Mouse (Mus musculus): ENCODE data around the gene Dnaaf1.

Dnaaf1 gene

GRCm38 (mm10) chr8:119571135-119571534 lies 3.9 kb upstream of the Dnaaf1 start:
- DNase-seq (ENCODE audit: low read depth, low spot score), result no peak

- DNase-seq (ENCODE audit: low read depth, low spot score), result no peak
Observed at GRCm38 (mm10) chr8:119572411-119572810, 2.6 kb upstream of the Dnaaf1 start.

- no peak for DNase-seq (ENCODE audit: low read depth, low spot score)
Observed at GRCm38 (mm10) chr8:119575366-119575726, 311 bp downstream of the Dnaaf1 start.

GRCm38 (mm10) chr8:119579096-119579495 lies 4.1 kb downstream of the Dnaaf1 start:
- no peak for DNase-seq (ENCODE audit: low read depth, low spot score)

GRCm38 (mm10) chr8:119580441-119581161 lies 5.6 kb downstream of the Dnaaf1 start:
- DNase-seq (ENCODE audit: low read depth, low spot score), result no peak

GRCm38 (mm10) chr8:119585901-119586300 lies 10.9 kb downstream of the Dnaaf1 start:
- DNase-seq (ENCODE audit: low read depth, low spot score), result peak; percentile 84

- DNase-seq (ENCODE audit: low read depth, low spot score), result no peak
Observed at GRCm38 (mm10) chr8:119588321-119588720, 13.3 kb downstream of the Dnaaf1 start.

GRCm38 (mm10) chr8:119588844-119589243 lies 13.8 kb downstream of the Dnaaf1 start:
- no peak for DNase-seq (ENCODE audit: low read depth, low spot score)

GRCm38 (mm10) chr8:119590348-119590747 lies 15.3 kb downstream of the Dnaaf1 start:
- no peak for DNase-seq (ENCODE audit: low read depth, low spot score)

GRCm38 (mm10) chr8:119591456-119591855 lies 16.4 kb downstream of the Dnaaf1 start:
- DNase-seq (ENCODE audit: low read depth, low spot score), result no peak

- no peak for DNase-seq (ENCODE audit: low read depth, low spot score)
Observed at GRCm38 (mm10) chr8:119603771-119604170, 28.7 kb downstream of the Dnaaf1 start.

GRCm38 (mm10) chr8:119604398-119604803 lies 29.4 kb downstream of the Dnaaf1 start:
- DNase-seq (ENCODE audit: low read depth, low spot score), result peak; percentile 16

GRCm38 (mm10) chr8:119604996-119605395 lies 30.0 kb downstream of the Dnaaf1 start, which contains the start of gene Taf1c:
Taf1c (minus strand) TSS chr8:119605222.
- peak; percentile 96 for DNase-seq (ENCODE audit: low read depth, low spot score)

- peak; percentile 63 for DNase-seq (ENCODE audit: low read depth, low spot score)
Observed at GRCm38 (mm10) chr8:119606224-119606623, 31.2 kb downstream of the Dnaaf1 start.

- DNase-seq (ENCODE audit: low read depth, low spot score), result no peak
Observed at GRCm38 (mm10) chr8:119612471-119612870, 37.4 kb downstream of the Dnaaf1 start, which contains the start of gene Adad2. Adad2 (plus strand) TSS chr8:119612747.

GRCm38 (mm10) chr8:119615096-119615495 lies 40.1 kb downstream of the Dnaaf1 start:
- no peak for DNase-seq (ENCODE audit: low read depth, low spot score)

GRCm38 (mm10) chr8:119616358-119616757 lies 41.3 kb downstream of the Dnaaf1 start:
- no peak for DNase-seq (ENCODE audit: low read depth, low spot score)

GRCm38 (mm10) chr8:119616811-119617210 lies 41.8 kb downstream of the Dnaaf1 start:
- DNase-seq (ENCODE audit: low read depth, low spot score), result no peak

- no peak for DNase-seq (ENCODE audit: low read depth, low spot score)
Observed at GRCm38 (mm10) chr8:119617586-119617985, 42.6 kb downstream of the Dnaaf1 start.

GRCm38 (mm10) chr8:119618887-119619286 lies 43.9 kb downstream of the Dnaaf1 start:
- no peak for DNase-seq (ENCODE audit: low read depth, low spot score)

GRCm38 (mm10) chr8:119620116-119620840 lies 45.2 kb downstream of the Dnaaf1 start:
- no peak for DNase-seq (ENCODE audit: low read depth, low spot score)

- no peak for DNase-seq (ENCODE audit: low read depth, low spot score)
Observed at GRCm38 (mm10) chr8:119620848-119621465, 45.9 kb downstream of the Dnaaf1 start.

Data from CD4-positive, CD25-positive, alpha-beta regulatory T cell, adult 2 months (primary cell).